Mouse (Mus musculus): Measurements from ENCODE around the gene Chsy1.

Chsy1 gene

GRCm38 (mm10) chr7:66140095-66140494 lies 30.8 kb downstream of the Chsy1 start:
- no peak for DNase-seq

- DNase-seq, result no peak
These were observed 31.7 kb downstream of the Chsy1 start for GRCm38 (mm10) chr7:66140923-66141570.

GRCm38 (mm10) chr7:66142514-66142913 lies 33.2 kb downstream of the Chsy1 start:
- DNase-seq, result no peak

GRCm38 (mm10) chr7:66144543-66144942 lies 35.2 kb downstream of the Chsy1 start:
- no peak for DNase-seq

GRCm38 (mm10) chr7:66147156-66147555 lies 37.8 kb downstream of the Chsy1 start:
- no peak for DNase-seq

- DNase-seq, result no peak
These were observed 38.5 kb downstream of the Chsy1 start for GRCm38 (mm10) chr7:66147816-66148215.

GRCm38 (mm10) chr7:66149506-66149905 lies 40.2 kb downstream of the Chsy1 start:
- DNase-seq, result no peak

- peak; percentile 18 to 43 for DNase-seq
These were observed 41.1 kb downstream of the Chsy1 start for GRCm38 (mm10) chr7:66150411-66150810.

DNA sequence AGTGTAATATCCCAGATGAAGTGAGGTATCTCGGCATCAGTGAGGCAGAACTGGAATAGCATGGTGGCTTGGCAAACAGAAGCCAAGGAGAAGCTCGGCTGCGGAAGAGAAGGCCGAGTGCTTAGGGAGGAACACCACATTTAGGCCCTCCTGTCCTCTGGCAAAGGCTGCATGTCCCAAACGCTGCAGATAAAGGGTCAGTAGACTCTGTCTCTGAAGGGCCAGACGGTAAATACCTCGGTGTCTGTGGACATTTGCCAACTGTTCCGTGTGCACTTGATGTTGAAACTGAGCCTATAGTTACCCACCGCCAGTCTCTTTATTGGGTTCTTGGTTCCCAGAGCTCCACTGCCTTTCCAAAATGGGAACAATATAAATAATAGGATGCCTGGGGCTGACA lies 48.1 kb downstream of the Chsy1 start:
- DNase-seq, result no peak

DNA sequence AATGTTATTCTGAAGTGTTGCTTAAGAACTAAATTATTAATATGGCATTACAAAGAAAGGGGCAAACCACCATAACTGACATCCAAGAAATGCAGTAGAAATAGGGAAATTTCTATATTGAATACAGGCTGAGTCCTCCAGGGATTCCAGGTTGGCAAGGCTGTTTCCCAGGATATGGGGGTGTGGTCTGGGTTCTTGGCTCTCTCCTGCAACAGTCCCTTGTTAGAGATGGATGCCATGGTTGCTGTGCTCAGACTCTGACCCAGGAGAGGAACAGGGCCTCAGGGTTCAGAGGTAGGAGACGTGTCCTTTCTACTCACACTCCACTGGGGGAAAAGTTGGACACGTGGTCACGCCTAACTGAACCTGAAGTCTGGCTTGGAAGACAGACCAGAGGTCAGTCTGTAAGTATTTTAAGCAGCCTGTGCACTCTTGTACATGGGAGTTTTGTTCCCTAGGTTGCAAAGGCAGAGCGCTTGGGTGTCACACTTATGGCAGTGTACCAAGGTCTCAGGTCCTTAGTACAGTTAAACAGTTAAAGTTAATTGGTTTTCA lies 48.6 kb downstream of the Chsy1 start:
- no peak for DNase-seq

GRCm38 (mm10) chr7:66158616-66159129 lies 49.4 kb downstream of the Chsy1 start:
- DNase-seq, result no peak

GRCm38 (mm10) chr7:66159961-66160360 lies 50.6 kb downstream of the Chsy1 start:
- no peak for DNase-seq

DNA sequence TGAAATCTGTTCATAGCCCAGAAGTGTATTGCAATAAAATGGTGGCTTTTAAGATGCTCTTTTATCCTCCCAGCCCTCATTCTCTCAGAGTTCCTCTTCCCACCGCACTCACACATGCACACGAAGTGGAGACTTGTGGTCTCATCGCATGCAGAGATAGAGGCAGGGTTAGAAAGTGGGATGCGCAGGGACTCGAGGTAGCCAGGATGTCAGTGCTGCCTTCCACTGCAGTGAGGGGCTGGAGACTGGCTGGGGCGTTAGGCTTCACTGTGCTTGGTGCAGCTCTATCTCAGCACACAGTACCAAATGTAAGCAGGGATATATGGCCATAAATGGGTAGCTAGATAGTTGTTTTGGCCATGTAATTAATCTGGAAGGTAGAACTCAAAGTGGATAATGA lies 52.5 kb downstream of the Chsy1 start:
- DNase-seq, result no peak

- no peak for DNase-seq
These were observed 53.2 kb downstream of the Chsy1 start for GRCm38 (mm10) chr7:66162489-66162888.

- DNase-seq, result no peak
These were observed 53.7 kb downstream of the Chsy1 start for GRCm38 (mm10) chr7:66162981-66163380.

DNA sequence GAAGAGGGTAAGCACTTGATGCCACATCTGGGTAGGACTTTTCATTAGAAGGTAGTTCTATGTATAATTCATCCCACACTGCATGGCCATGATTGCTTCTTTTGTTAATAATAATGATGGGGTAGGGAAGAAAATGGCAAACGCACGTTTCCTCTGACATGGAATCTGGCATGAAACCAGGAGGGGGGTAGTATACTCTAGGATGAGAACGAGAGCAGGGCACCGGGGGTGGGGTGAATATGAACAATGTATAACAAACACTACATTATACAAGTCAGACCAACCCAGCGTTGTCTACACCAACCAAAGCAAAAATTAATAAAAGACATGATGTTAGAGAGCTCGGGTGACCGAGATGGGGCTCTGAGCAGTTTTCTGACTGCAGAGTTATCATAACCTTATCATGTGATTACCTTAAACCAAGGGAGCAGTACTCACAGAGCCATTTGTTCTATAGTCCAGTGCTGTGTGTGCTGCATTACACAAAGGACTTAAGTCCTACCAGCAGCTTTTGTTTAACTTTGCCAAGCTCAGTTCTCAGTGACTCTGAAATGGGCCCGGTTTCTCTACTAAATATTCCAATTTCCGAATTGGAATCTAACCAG lies 55.2 kb downstream of the Chsy1 start:
- no peak for DNase-seq

- no peak for DNase-seq
These were observed 55.9 kb downstream of the Chsy1 start for GRCm38 (mm10) chr7:66165036-66165798.

GRCm38 (mm10) chr7:66168877-66169276 lies 59.6 kb downstream of the Chsy1 start:
- DNase-seq, result no peak

- no peak for DNase-seq
These were observed 60.2 kb downstream of the Chsy1 start for GRCm38 (mm10) chr7:66169476-66169875.

- no peak for DNase-seq
These were observed 61.6 kb downstream of the Chsy1 start for GRCm38 (mm10) chr7:66170802-66171505.

- no peak for DNase-seq
These were observed 66.4 kb downstream of the Chsy1 start for GRCm38 (mm10) chr7:66175738-66176137.

- DNase-seq, result no peak
These were observed 66.9 kb downstream of the Chsy1 start for GRCm38 (mm10) chr7:66176256-66176655.

DNA sequence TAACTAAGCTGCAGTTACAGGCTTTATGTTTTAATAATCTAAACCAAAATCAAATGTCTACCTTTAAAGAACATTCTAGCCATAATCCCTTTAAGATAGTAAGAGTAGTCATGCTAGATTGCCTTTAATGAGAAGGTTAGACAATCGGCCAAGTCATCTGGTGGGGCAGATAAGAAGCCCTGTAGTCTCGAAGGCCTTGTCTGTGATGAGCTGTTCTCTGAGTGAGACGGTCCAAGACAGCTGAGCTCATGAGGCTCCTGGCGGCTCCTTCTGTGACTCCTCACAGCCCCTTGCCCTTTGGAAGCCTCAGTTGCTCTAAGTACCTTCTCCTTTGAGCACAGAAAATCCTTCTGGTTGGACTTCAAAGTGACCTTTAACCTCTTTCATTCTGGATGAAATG lies 67.6 kb downstream of the Chsy1 start:
- DNase-seq, result no peak
